Mouse (Mus musculus) G1E (cell line): ENCODE measurements around the gene Slc2a4. TPM values are rescaled to one million over a fixed set of nuclear protein-coding genes. Genes with fewer than 3 reads are reported as not detected.

Experiments
- ATAC-seq: 2 replicates; pipeline ENCODE4 v1.8.0; 2016; ENCODE audit warnings: mild to moderate bottlenecking; ENCODE audit not compliant: insufficient number of reproducible peaks, poor library complexity, low FRiP score, severe bottlenecking; ENCODE audit errors: extremely low read depth
- DNase-seq: peaks from one replicate; pipeline ENCODE4 v3.0.0; 2012; ENCODE audit warnings: low spot score
- H3K27me3 ChIP-seq: 2 replicates; pipeline ENCODE4 v1.6.1; 2012; ENCODE audit warnings: mild to moderate bottlenecking, low read length, inconsistent platforms; ENCODE audit not compliant: insufficient read depth
- H3K36me3 ChIP-seq: replicated peaks from 2 replicates; pipeline ENCODE3; 2012; ENCODE audit warnings: mild to moderate bottlenecking, inconsistent platforms
- H3K4me1 ChIP-seq: 2 replicates; pipeline ENCODE4 v1.6.1; 2012; ENCODE audit warnings: low read depth, low read length, inconsistent platforms, mixed read lengths; ENCODE audit not compliant: insufficient read depth
- H3K4me3 ChIP-seq: 2 replicates; pipeline ENCODE4 v1.5.1; 2012; ENCODE audit warnings: low read depth, mild to moderate bottlenecking, inconsistent platforms, low read length, moderate library complexity, mixed read lengths
- H3K9me3 ChIP-seq: replicated peaks from 2 replicates; pipeline ENCODE4 v1.6.1; 2012; ENCODE audit warnings: inconsistent platforms
- CTCF ChIP-seq: IDR thresholded peaks from 2 replicates; pipeline ENCODE4 v1.5.1; 2012; ENCODE audit warnings: low read depth, low read length, inconsistent platforms, mixed read lengths
- GATA1 ChIP-seq: IDR thresholded peaks from 2 replicates; pipeline ENCODE4 v1.6.1; 2012; ENCODE audit warnings: borderline replicate concordance, low read length, inconsistent platforms, mixed read lengths
- GATA2 ChIP-seq: IDR thresholded peaks from 2 replicates; pipeline ENCODE4 v1.6.1; 2012; ENCODE audit warnings: low read depth, low read length, inconsistent platforms, borderline replicate concordance
- POLR2AphosphoS5 ChIP-seq: IDR thresholded peaks from 2 replicates; pipeline ENCODE4 v1.6.1; 2012; ENCODE audit warnings: low read depth, low read length, inconsistent platforms; ENCODE audit not compliant: insufficient replicate concordance
- TAL1 ChIP-seq: conservative IDR thresholded peaks from 2 replicates; pipeline ENCODE4 v1.6.1; 2012; ENCODE audit warnings: low read depth, low read length, inconsistent platforms, mixed read lengths
- polyA plus RNA-seq: library from polyadenylated mRNA; stranded (reverse); fragments of >175 nt; gene quantifications from 2 replicates; pipeline ENCODE4 v1.2.3, GENCODE M21; 2012
- total RNA-seq, 2 experiments: library from RNA; stranded (forward) in 1 of 2; stranded (reverse) in 1 of 2; fragments of 200-1000 nt in 1 of 2; fragments of >200 nt in 1 of 2; fragmentation: Nextera tagmentation in 1 of 2; gene quantifications; 2 replicates each; pipeline ENCODE4 v1.2.3; 2014 to 2017

Gene Slc2a4
- total and polyA plus RNA-seq, 3 experiments: 0.16 to 10.6 (median 0.16) TPM

- H3K36me3 ChIP-seq: peaks cover 76% of the 10 kb centered on the region
- H3K27me3 ChIP-seq: no peaks in the 10 kb centered on the region
- H3K4me3 ChIP-seq: no peak overlapping the region
- no peak for ATAC-seq
- no peaks in the 10 kb centered on the region for H3K9me3 ChIP-seq
- no peak for TF ChIP-seq GATA1
- peaks cover 6% of the 10 kb centered on the region for H3K4me1 ChIP-seq
- DNase-seq: no peak
Measured at GRCm38 (mm10) chr11:69976271-69976670, 28.3 kb upstream of the Slc2a4 start.

DNA sequence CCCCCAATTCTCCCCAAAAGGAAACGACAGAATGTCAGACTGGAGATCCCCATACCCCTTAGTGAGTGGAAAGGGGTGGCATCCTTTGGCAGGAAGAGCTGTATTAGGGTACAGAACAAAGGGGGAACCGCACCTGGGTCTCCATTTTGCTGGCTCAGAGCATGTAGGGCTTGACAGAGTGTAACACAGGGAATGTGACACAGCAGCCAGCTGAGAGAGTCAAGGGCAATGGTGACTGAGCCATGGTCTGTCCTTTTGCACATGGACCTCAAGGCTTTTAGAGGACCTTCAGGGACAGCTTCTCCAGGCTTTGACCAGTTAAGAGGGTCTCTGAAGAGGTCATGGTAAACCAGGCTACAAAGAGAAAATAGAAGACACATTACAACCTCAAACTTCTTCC, 26.9 kb upstream of the Slc2a4 start:
- no peaks in the 10 kb centered on the region for H3K27me3 ChIP-seq
- H3K4me1 ChIP-seq: peaks cover 6% of the 10 kb centered on the region
- peaks cover 88% of the 10 kb centered on the region for H3K36me3 ChIP-seq
- ATAC-seq (no peak), DNase-seq (no peak)
- H3K4me3 ChIP-seq: no peak overlapping the region
- H3K9me3 ChIP-seq: no peaks in the 10 kb centered on the region
- TF ChIP-seq GATA2 (no peak), POLR2AphosphoS5 (no peak), GATA1 (no peak), TAL1 (no peak), CTCF (no peak)

- no peak for DNase-seq
- no peak overlapping the region for H3K4me3 ChIP-seq
- ATAC-seq: no peak
Measured at GRCm38 (mm10) chr11:69970775-69971174, 22.8 kb upstream of the Slc2a4 start.

GRCm38 (mm10) chr11:69970222-69970621, 22.2 kb upstream of the Slc2a4 start:
- ATAC-seq (no peak), DNase-seq (no peak)
- H3K4me3 ChIP-seq: no peak overlapping the region
- H3K27me3 ChIP-seq: peaks cover 7% of the 10 kb centered on the region; the same call in 1 of the 2 replicates
- H3K9me3 ChIP-seq: peaks cover 15% of the 10 kb centered on the region
- peaks cover 4% of the 10 kb centered on the region; the same call in 1 of the 2 replicates for H3K4me1 ChIP-seq
- H3K36me3 ChIP-seq: peaks cover 78% of the 10 kb centered on the region
- TF ChIP-seq POLR2AphosphoS5: no peak
- no peak for TF ChIP-seq CTCF
- TF ChIP-seq GATA2: no peak
- TF ChIP-seq TAL1: no peak
- no peak for TF ChIP-seq GATA1

More at GRCm38 (mm10) chr11:69970775-69971174, 22.8 kb upstream of the Slc2a4 start:
- Histone ChIP-seq H3K4me1 (peaks cover 4% of the 10 kb centered on the region; the same call in 1 of the 2 replicates), H3K36me3 (peaks cover 83% of the 10 kb centered on the region), H3K27me3 (peaks cover 4% of the 10 kb centered on the region; the same call in 1 of the 2 replicates), H3K9me3 (peaks cover 11% of the 10 kb centered on the region)
- TF ChIP-seq GATA2 (no peak), POLR2AphosphoS5 (no peak), GATA1 (no peak), TAL1 (no peak), CTCF (no peak)

DNA sequence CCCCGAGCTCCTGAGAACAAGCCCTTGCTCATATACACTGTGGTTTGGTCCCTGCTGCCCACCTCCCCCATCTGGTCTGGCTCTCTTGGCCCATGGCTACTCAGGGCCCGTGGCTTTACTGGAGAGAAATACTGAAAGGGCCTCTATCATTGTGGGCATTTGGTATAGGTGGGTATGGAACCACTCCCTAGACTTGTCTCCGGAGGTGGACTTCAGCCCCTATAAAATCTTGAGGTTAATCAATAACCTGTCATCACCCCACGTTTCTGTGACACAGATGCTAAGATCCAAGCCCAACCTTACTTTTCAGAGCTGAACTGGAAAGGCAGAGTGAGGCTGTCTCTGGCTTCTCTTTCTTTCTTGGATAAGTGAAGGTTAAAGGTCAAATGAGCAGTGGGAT, 20.8 kb upstream of the Slc2a4 start:
- Histone ChIP-seq H3K4me3 (no peak overlapping the region), H3K36me3 (peaks cover 63% of the 10 kb centered on the region), H3K9me3 (peaks cover 19% of the 10 kb centered on the region), H3K27me3 (peaks cover 15% of the 10 kb centered on the region), H3K4me1 (peaks cover 4% of the 10 kb centered on the region; the same call in 1 of the 2 replicates)
- TF ChIP-seq POLR2AphosphoS5: no peak
- TF ChIP-seq TAL1: no peak
- no peak for TF ChIP-seq GATA2
- no peak for TF ChIP-seq GATA1
- TF ChIP-seq CTCF: no peak
- DNase-seq: no peak
- no peak for ATAC-seq

DNA sequence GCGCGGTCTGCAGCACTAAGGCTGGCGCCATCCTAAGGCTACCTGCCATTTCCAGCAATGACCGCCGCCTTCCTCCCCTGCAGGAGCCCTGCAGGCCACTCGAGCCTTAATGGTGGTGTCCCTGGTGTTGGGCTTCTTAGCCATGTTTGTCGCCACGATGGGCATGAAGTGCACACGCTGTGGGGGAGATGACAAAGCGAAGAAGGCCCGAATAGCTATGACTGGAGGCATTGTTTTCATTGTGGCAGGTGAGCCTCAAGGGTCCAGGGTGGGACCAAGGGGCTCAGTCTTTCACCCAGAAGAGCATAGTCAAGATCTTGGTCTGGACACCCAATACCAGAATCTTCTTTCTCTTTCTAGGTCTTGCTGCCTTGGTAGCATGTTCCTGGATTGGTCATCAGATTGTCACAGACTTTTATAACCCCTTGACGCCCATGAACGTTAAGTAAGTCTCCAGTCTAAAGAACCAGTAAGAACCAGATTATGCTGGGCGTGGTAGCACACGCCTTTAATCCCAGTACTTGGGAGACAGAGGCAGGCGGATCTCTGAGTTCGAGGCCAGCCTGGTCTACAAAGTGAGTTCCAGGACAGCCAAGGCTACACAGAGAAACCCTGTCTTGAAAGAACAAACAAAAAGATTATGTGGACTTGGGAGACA, 19.0 kb upstream of the Slc2a4 start:
- Histone ChIP-seq H3K27me3 (peaks cover 21% of the 10 kb centered on the region), H3K36me3 (peaks cover 45% of the 10 kb centered on the region), H3K4me1 (peaks cover 9% of the 10 kb centered on the region), H3K4me3 (peak overlapping the region; percentile 46), H3K9me3 (peaks cover 19% of the 10 kb centered on the region)
- TF ChIP-seq POLR2AphosphoS5 (no peak), GATA2 (no peak), TAL1 (no peak), GATA1 (no peak), CTCF (no peak)
- ATAC-seq (no peak), DNase-seq (no peak)
